Mouse (Mus musculus): ENCODE results near the gene Plch2. TPM values are rescaled to one million over a fixed set of nuclear protein-coding genes. Genes with fewer than 3 reads are reported as not detected.

Plch2 gene
- polyA plus RNA-seq, 1 experiment from 2014 or later, result 17.0 TPM

- H3K9me3 ChIP-seq (ENCODE audit: control insufficient read depth, low read length), result no peaks in the 10 kb centered on the region
- H3K4me1 ChIP-seq (ENCODE audit: control insufficient read depth, insufficient read depth, low read depth, low read length), result peaks cover 21% of the 10 kb centered on the region
- no peak overlapping the region for H3K4me3 ChIP-seq (ENCODE audit: low read length)
- H3K27ac ChIP-seq (ENCODE audit: low read depth, low read length), result no peak overlapping the region
- WGBS, result 2% methylated on average over 10 of the region's 10 CpGs
- no peaks in the 10 kb centered on the region for H3K27me3 ChIP-seq (replicated peaks; ENCODE audit: control insufficient read depth, insufficient read depth, low read length)
- peak overlapping the region; percentile 35 for H3K4me2 ChIP-seq (ENCODE audit: low read length)
- 0 out of 2 replicates have a peak overlapping the region, but pooled peaks have one; percentile 39 for H3K9ac ChIP-seq (ENCODE audit: low read depth, low read length)
- 0 out of 2 replicates have a peak, but pooled peaks have one; percentile 21 for ATAC-seq
- H3K36me3 ChIP-seq (ENCODE audit: control insufficient read depth, insufficient read depth, low read length), result no peaks in the 10 kb centered on the region
Measured at GRCm38 (mm10) chr4:155019336-155019847, 37.2 kb downstream of the Plch2 start.

- Histone ChIP-seq H3K9me3 (ENCODE audit: control insufficient read depth, low read length) (no peaks in the 10 kb centered on the region), H3K9ac (ENCODE audit: low read depth, low read length) (0 out of 2 replicates have a peak overlapping the region, but pooled peaks have one; percentile 39), H3K27ac (ENCODE audit: low read depth, low read length) (no peak overlapping the region), H3K4me3 (ENCODE audit: low read length) (no peak overlapping the region), H3K27me3 (replicated peaks; ENCODE audit: control insufficient read depth, insufficient read depth, low read length) (no peaks in the 10 kb centered on the region), H3K36me3 (ENCODE audit: control insufficient read depth, insufficient read depth, low read length) (no peaks in the 10 kb centered on the region), H3K4me1 (ENCODE audit: control insufficient read depth, insufficient read depth, low read depth, low read length) (peaks cover 16% of the 10 kb centered on the region), H3K4me2 (ENCODE audit: low read length) (peak overlapping the region; percentile 35)
- 8% methylated on average over 15 of the region's 15 CpGs for WGBS
- 0 out of 2 replicates have a peak, but pooled peaks have one; percentile 21 for ATAC-seq
Measured at GRCm38 (mm10) chr4:155018601-155019335, 37.8 kb downstream of the Plch2 start.

GRCm38 (mm10) chr4:155018066-155018465 lies 38.5 kb downstream of the Plch2 start:
- H3K27me3 ChIP-seq (replicated peaks; ENCODE audit: control insufficient read depth, insufficient read depth, low read length), result no peaks in the 10 kb centered on the region
- no peak overlapping the region for H3K4me3 ChIP-seq (ENCODE audit: low read length)
- no peaks in the 10 kb centered on the region for H3K9me3 ChIP-seq (ENCODE audit: control insufficient read depth, low read length)
- H3K36me3 ChIP-seq (ENCODE audit: control insufficient read depth, insufficient read depth, low read length), result no peaks in the 10 kb centered on the region
- no peak for ATAC-seq
- peaks cover 16% of the 10 kb centered on the region for H3K4me1 ChIP-seq (ENCODE audit: control insufficient read depth, insufficient read depth, low read depth, low read length)
- WGBS, result 75% methylated on average over 8 of the region's 8 CpGs
- H3K4me2 ChIP-seq (ENCODE audit: low read length), result no peak overlapping the region
- H3K27ac ChIP-seq (ENCODE audit: low read depth, low read length), result no peak overlapping the region
- H3K9ac ChIP-seq (ENCODE audit: low read depth, low read length), result no peak overlapping the region

- Histone ChIP-seq H3K4me3 (ENCODE audit: low read length) (no peak overlapping the region), H3K27me3 (replicated peaks; ENCODE audit: control insufficient read depth, insufficient read depth, low read length) (no peaks in the 10 kb centered on the region), H3K9me3 (ENCODE audit: control insufficient read depth, low read length) (no peaks in the 10 kb centered on the region), H3K36me3 (ENCODE audit: control insufficient read depth, insufficient read depth, low read length) (no peaks in the 10 kb centered on the region), H3K9ac (ENCODE audit: low read depth, low read length) (no peak overlapping the region), H3K4me2 (ENCODE audit: low read length) (no peak overlapping the region), H3K27ac (ENCODE audit: low read depth, low read length) (no peak overlapping the region), H3K4me1 (ENCODE audit: control insufficient read depth, insufficient read depth, low read depth, low read length) (peaks cover 16% of the 10 kb centered on the region)
- no peak for ATAC-seq
- WGBS, result 44% methylated on average over 11 of the region's 11 CpGs
Measured at GRCm38 (mm10) chr4:155017253-155017878, 39.2 kb downstream of the Plch2 start.

GRCm38 (mm10) chr4:155016807-155017206 lies 39.8 kb downstream of the Plch2 start:
- Histone ChIP-seq H3K4me2 (ENCODE audit: low read length) (no peak overlapping the region), H3K27me3 (replicated peaks; ENCODE audit: control insufficient read depth, insufficient read depth, low read length) (no peaks in the 10 kb centered on the region), H3K9ac (ENCODE audit: low read depth, low read length) (no peak overlapping the region), H3K36me3 (ENCODE audit: control insufficient read depth, insufficient read depth, low read length) (no peaks in the 10 kb centered on the region), H3K27ac (ENCODE audit: low read depth, low read length) (no peak overlapping the region), H3K4me3 (ENCODE audit: low read length) (no peak overlapping the region), H3K9me3 (ENCODE audit: control insufficient read depth, low read length) (no peaks in the 10 kb centered on the region), H3K4me1 (ENCODE audit: control insufficient read depth, insufficient read depth, low read depth, low read length) (peaks cover 21% of the 10 kb centered on the region)
- 62% methylated on average over 11 of the region's 11 CpGs for WGBS
- ATAC-seq, result no peak

GRCm38 (mm10) chr4:155015550-155015949 lies 41.0 kb downstream of the Plch2 start:
- Histone ChIP-seq H3K4me1 (ENCODE audit: control insufficient read depth, insufficient read depth, low read depth, low read length) (peaks cover 24% of the 10 kb centered on the region), H3K9ac (ENCODE audit: low read depth, low read length) (no peak overlapping the region), H3K9me3 (ENCODE audit: control insufficient read depth, low read length) (no peaks in the 10 kb centered on the region), H3K4me2 (ENCODE audit: low read length) (no peak overlapping the region), H3K27me3 (replicated peaks; ENCODE audit: control insufficient read depth, insufficient read depth, low read length) (no peaks in the 10 kb centered on the region), H3K27ac (ENCODE audit: low read depth, low read length) (no peak overlapping the region), H3K4me3 (ENCODE audit: low read length) (no peak overlapping the region), H3K36me3 (ENCODE audit: control insufficient read depth, insufficient read depth, low read length) (no peaks in the 10 kb centered on the region)
- 80% methylated on average over 4 of the region's 4 CpGs for WGBS
- ATAC-seq, result no peak

GRCm38 (mm10) chr4:155014791-155015190 lies 41.8 kb downstream of the Plch2 start:
- Histone ChIP-seq H3K27me3 (replicated peaks; ENCODE audit: control insufficient read depth, insufficient read depth, low read length) (no peaks in the 10 kb centered on the region), H3K4me1 (ENCODE audit: control insufficient read depth, insufficient read depth, low read depth, low read length) (peaks cover 24% of the 10 kb centered on the region), H3K9ac (ENCODE audit: low read depth, low read length) (no peak overlapping the region), H3K36me3 (ENCODE audit: control insufficient read depth, insufficient read depth, low read length) (no peaks in the 10 kb centered on the region), H3K9me3 (ENCODE audit: control insufficient read depth, low read length) (no peaks in the 10 kb centered on the region), H3K4me2 (ENCODE audit: low read length) (no peak overlapping the region), H3K4me3 (ENCODE audit: low read length) (no peak overlapping the region), H3K27ac (ENCODE audit: low read depth, low read length) (no peak overlapping the region)
- 66% methylated on average over 12 of the region's 12 CpGs for WGBS
- no peak for ATAC-seq

GRCm38 (mm10) chr4:155014244-155014643 lies 42.3 kb downstream of the Plch2 start:
- H3K4me2 ChIP-seq (ENCODE audit: low read length), result no peak overlapping the region
- peaks cover 21% of the 10 kb centered on the region for H3K4me1 ChIP-seq (ENCODE audit: control insufficient read depth, insufficient read depth, low read depth, low read length)
- H3K9me3 ChIP-seq (ENCODE audit: control insufficient read depth, low read length), result no peaks in the 10 kb centered on the region
- no peak overlapping the region for H3K9ac ChIP-seq (ENCODE audit: low read depth, low read length)
- H3K27me3 ChIP-seq (replicated peaks; ENCODE audit: control insufficient read depth, insufficient read depth, low read length), result no peaks in the 10 kb centered on the region
- H3K36me3 ChIP-seq (ENCODE audit: control insufficient read depth, insufficient read depth, low read length), result no peaks in the 10 kb centered on the region
- 58% methylated on average over 14 of the region's 14 CpGs for WGBS
- H3K27ac ChIP-seq (ENCODE audit: low read depth, low read length), result no peak overlapping the region
- no peak overlapping the region for H3K4me3 ChIP-seq (ENCODE audit: low read length)
- no peak for ATAC-seq

- no peaks in the 10 kb centered on the region for H3K36me3 ChIP-seq (ENCODE audit: control insufficient read depth, insufficient read depth, low read length)
- WGBS, result 11% methylated on average over 4 of the region's 4 CpGs
- no peak overlapping the region for H3K27ac ChIP-seq (ENCODE audit: low read depth, low read length)
- H3K9me3 ChIP-seq (ENCODE audit: control insufficient read depth, low read length), result no peaks in the 10 kb centered on the region
- H3K9ac ChIP-seq (ENCODE audit: low read depth, low read length), result no peak overlapping the region
- H3K4me3 ChIP-seq (ENCODE audit: low read length), result no peak overlapping the region
- no peaks in the 10 kb centered on the region for H3K27me3 ChIP-seq (replicated peaks; ENCODE audit: control insufficient read depth, insufficient read depth, low read length)
- no peak overlapping the region for H3K4me2 ChIP-seq (ENCODE audit: low read length)
- peaks cover 15% of the 10 kb centered on the region for H3K4me1 ChIP-seq (ENCODE audit: control insufficient read depth, insufficient read depth, low read depth, low read length)
- peak; percentile 51; the same call in 1 of the 2 replicates for ATAC-seq
Measured at GRCm38 (mm10) chr4:155012788-155013187, 43.8 kb downstream of the Plch2 start.

Measured in hindbrain, embryonic 16.5 days (tissue).